Mouse (Mus musculus): ENCODE measurements at regions not wholly inside any gene's neighbourhood (a gene's known extent, or its start where the extent isn't known, plus 50 kb on each side); places are given as distances from the start of the nearest gene placed in this dataset.
"Not testable (repeated sequence)": the region's sequence is repeated elsewhere in the genome, so short reads cannot be mapped to it uniquely, and the experiment has no call there.

DNA sequence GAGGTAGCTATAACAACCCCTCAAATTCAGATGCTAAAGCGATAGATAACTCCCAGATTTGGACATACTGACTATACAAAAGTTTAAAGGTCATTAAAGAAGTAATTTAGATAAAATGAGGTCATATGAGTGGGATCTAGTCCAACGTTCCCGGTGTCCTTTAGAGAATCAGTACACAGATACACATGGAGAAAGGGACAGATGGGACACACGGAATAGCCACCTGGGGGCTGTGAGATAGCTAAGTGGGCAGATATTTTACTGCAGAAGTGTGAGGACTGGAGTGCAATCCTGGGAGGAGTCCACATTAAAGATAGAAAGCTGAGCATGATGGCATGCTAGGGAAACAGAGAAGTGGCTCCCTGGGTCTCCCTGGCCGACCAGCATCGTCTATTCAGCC is 164.1 kb upstream of the Castor2 start:
- DNase-seq (ENCODE audit: low spot score) = no peak

DNA sequence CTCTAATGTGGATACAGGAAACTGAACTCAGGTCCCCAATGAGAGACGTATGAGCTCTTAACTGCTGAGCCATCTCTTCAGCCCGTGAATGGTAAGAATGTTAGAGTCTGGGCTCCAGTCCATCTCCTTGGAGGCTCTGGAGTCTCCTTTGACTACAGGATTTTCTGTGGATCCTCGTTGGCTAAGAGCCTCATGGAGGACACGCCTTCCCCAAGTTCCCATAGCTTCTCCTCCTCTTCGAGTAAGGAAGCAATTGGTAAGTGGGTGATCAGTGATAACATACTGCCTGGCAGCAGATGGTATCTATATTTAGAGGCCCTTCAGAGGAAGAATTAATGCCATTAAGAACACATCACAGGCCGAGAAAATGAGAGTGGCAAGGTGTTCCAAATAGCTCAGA is 164.5 kb upstream of the Castor2 start:
- no peak for DNase-seq (ENCODE audit: low spot score)

DNA sequence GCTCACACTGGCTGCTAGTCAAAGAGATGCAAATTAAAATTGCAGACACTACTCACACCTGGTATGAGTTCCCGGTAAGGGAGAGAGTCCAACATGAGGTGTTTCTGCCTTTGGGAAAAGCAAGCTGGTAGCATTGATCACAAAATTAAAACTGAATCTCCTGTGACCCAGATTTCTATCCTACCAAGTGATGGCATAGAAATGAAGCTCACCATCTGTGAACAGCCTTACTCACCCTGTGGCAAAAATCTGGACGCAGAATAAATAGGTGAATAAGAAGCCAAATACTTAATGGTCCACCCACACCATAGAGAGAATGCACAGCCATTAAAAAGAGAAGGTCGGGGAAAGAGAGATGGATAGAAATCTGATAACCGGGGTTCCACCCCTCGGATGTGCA is 169.4 kb upstream of the Castor2 start:
- DNase-seq (ENCODE audit: low spot score) = no peak

DNA sequence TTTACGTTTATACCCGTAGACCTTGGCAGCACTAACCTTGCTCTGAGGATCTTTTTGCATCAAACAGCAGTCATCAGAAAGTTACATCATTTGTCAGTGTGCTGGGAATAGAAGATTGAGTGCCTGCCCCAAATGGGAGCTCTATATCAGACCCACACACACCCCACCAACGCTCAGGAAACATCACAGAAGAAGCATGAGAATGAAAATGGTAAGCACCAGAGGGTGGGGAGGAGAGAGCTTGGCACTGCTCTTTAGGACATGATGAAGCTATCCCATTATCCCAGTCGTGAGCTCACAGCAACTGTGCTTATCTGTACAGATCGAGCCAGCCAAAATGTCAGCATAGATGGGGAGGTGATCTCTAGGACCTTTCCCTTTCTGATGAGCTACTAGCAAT is 172.5 kb upstream of the Castor2 start:
- DNase-seq (ENCODE audit: low spot score) = no peak

DNA sequence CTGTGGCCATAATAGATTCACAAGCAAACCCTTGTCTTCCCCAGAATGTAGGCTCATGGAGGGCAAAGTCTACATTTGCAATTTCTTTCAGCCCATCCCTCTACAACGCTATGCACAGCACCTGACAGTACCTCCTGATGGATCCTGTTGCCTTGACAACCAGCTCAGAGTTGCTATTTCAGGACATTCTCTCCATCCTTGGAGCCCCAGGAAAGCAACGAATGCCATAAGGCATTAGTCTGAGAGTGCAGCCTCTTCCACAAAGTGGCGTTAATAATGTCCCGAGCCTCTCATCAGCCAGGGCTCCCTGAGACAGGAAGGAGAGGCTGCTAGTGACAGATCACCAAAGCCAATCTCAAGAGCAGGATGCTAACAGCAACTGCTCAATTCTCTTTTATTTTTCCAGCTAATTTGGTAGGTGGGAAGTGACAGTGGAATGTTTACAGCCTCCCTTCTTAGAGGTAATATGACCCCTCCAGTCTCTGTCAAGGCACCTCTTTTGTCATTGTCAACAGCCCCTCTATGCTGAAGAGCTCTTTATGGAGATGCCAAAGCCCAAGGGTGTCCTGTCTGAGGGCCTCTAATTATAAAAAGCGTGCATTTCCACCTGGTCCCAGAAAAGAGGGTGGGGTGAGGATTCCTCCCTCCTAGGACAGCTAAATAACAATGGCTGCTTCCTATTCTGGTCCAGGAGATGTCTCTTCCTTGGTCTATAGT is 174.2 kb upstream of the Castor2 start:
- DNase-seq (ENCODE audit: low spot score) = no peak

GRCm38 (mm10) chr5:133922181-133922580 is 177.3 kb upstream of the Castor2 start:
- DNase-seq (ENCODE audit: low spot score) = no peak

- DNase-seq (ENCODE audit: low spot score) = no peak
Observed at GRCm38 (mm10) chr5:133915734-133916550, 183.6 kb upstream of the Castor2 start.

DNA sequence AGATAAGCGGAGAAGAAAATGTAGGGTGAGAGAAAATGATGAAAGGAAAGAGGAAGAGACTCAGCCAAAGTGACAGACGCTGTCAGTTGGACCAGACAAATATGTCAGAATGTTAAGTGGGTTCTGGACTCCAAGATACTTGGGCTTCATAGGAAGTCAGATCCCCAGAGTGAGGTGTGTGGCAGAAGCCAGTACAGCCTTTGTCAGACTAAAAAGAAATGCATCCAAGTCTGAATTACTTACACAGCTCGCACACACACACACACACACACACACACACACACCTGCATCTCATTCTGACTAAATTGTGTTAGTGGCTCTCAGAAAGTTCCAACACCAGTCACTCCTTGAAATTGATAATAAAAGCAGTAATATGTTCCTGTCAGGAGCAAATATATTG is 192.1 kb upstream of the Castor2 start:
- DNase-seq (ENCODE audit: low spot score) = no peak

GRCm38 (mm10) chr5:133898025-133898598 is 201.4 kb upstream of the Castor2 start:
- DNase-seq (ENCODE audit: low spot score) = no peak

DNA sequence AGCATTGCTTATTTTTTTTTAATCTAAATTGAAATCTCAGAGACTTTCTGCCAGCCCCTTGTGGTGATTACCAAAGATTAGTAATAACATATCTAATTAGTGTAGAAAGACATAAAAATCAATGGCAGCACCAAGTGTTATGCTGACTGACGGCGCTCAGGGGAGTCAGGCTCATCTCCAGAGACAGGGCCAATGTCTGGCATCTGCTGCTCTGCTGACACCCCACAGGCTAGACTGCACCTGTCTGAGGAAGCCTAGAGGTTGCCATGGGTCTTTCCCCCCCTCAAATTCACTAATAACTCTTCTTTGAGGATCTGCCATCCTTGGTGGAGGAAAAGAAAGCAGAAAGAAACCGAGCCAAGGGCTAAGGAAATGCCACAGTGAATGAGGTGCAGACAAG is 208.8 kb upstream of the Castor2 start:
- DNase-seq (ENCODE audit: low spot score) = no peak

DNA sequence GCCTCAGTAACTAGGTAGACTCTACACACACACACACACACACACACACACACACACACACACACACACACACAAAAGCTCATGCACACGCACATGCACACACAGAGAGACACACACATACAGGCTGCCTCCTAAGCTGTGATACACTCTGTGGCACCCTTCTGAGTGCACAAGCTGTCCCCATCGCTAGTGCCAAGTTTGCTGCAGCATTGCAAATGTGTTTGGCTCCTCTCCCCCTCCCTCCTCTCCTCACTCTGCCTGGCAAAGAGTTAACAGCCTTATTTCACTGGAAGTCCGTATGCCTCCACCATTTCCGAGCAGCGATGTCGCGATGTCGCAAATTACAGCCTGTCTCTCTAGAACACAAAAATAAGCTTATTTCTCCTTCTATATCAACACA is 209.7 kb upstream of the Castor2 start:
- DNase-seq (ENCODE audit: low spot score) = no peak

DNA sequence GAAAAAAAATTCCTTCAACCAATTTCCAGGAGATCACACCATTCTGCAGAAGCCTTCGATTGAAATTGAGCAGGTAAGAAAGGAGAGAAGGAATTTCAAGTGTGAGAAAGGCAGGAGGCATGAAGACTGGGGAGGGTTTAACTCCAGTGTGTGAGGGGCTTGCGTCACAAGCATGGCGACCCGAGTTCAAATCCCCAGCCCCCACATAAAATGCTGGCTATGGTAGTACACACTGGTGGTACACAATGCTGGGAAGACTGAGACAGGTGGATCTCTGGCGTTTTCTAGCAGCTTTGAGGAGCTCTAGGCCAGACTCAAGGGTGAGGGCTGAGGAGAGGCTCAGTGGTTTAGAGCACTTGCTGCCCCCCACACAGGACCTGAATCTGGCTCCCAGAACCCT is 214.0 kb upstream of the Castor2 start:
- DNase-seq (ENCODE audit: low spot score) = no peak

- no peak for DNase-seq (ENCODE audit: low spot score)
Observed at GRCm38 (mm10) chr5:133885016-133885415, 214.5 kb upstream of the Castor2 start.

DNA sequence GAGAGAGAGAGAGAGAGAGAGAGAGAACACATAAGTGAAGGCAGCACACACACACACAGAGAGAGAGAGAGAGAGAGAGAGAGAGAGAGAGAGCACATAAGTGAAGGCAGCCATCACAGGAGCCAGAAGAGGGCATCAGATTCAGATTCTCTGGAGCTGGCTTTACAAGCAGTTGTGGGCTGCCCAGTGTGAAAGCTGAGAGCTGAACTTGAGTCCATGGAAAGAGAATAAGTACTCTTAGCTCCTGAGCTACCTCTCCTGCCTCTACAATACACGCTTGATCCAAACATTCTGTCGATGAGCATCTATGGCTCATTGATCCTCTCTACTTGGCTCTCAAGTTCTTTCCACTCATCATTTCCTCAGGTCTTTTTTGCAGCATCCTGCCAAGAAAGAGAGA is 214.9 kb upstream of the Castor2 start:
- no peak for DNase-seq (ENCODE audit: low spot score)

DNA sequence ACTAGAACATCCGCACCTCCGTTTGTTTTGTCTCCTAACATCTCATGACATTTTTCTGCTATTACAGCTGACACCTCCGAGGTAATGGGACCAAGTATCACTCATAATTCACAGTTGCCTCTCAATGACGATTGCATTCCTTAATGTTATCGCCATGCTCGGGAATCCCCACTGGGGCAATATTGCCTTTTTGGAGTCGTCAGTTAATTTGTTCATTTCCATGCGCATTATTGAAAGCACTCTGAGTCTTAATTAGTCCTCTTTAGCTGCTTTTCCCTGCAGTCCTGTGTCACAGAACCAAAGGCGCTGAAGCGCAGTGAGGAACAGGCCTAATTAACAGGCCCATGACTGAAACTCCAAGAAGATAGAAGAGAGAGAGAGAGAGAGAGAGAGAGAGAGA is 255.0 kb upstream of the Castor2 start:
- DNase-seq (ENCODE audit: low spot score) = no peak

DNA sequence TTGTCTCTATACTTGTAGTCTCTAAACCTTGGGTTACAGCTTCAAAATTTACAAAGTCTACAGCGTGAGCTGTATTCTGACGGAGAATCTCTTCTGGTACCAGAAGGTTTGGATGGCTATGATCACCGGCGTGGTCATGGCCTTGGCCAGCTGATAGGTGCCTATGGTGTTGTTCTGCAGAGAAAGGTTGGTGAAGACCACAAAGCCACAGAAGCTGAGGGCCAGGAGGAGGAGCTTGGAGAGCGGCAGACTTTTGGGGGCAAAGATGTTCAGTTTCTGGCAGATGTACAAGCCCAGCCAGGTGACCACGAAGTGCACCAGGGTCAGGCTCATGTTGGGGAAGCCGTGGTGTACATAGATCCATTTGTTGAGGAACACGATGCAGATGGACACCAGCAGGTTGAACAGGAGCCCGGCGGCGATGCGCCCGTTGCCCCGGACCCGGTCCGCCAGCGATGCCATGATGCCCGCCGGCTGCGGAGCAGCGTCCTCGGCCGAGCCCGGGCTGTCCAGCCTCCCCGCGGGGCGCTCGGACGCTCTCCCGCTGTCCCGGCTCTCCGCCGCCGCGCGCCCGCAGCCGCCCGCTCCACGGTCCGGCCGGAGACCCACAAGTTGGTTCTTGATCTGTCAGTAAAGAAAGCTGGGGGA is 257.3 kb upstream of the Castor2 start:
- DNase-seq (ENCODE audit: low spot score) = not testable (repeated sequence)

DNA sequence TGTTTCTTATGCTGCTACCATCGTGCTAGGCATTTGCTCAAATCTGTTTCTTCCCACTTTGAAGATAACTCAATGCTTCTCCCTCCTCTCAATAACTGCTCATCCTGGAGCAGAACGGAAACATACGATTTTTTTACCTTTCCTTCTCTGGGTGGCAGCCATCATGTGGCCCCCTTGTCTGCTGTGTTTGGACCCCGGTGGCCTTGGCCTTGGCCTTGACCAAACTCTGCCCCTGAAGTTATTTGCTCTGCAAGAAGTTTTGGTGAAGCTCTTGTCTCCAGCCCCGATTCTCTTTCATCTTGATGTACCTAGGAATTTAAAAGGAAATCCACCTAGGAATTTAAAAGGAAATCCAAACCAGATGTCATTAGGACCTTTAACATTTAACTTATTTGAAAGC is 261.2 kb upstream of the Castor2 start:
- no peak for DNase-seq (ENCODE audit: low spot score)

GRCm38 (mm10) chr5:133833217-133833616 is 266.3 kb upstream of the Castor2 start:
- no peak for DNase-seq (ENCODE audit: low spot score)

DNA sequence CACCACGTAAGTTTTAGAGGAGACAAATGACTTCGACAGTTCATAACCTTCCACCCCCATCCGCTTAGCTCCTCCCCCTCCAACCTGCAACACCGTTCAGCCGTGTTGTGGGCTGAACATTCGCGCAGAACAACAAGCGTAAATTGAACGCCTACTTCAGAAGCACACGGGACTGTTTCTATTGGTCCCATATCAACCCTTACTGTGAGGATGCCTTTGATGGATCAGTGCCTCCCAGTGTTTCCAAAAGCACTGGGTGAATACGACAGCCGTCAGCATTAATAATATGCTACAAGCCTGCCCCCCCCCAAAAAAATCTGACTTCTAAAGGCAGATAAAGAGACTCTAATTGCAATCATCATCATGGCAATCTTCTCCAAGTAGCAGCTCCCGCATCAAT is 271.3 kb upstream of the Castor2 start:
- no peak for DNase-seq (ENCODE audit: low spot score)

DNA sequence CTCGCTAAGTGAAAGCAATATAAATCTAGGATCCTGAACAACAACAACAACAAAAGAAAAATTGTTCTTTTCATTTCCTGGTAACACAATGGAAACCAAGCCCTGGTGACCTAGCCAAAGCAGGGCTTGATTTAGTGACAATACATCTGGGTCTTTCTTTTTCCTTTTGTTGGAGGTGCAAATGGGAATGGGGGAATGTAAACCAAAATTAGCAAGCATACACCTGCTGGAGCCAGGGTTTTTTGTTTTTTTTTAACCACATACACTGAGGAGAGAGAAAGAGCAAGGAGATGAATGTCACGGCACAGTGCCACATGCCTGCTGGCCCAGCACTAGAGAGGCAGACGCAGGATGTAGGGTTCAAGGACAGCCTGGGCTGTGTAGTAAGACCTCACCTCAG is 275.6 kb upstream of the Castor2 start:
- DNase-seq (ENCODE audit: low spot score) = no peak

GRCm38 (mm10) chr5:133821273-133821672 is 278.2 kb upstream of the Castor2 start:
- no peak for DNase-seq (ENCODE audit: low spot score)

DNA sequence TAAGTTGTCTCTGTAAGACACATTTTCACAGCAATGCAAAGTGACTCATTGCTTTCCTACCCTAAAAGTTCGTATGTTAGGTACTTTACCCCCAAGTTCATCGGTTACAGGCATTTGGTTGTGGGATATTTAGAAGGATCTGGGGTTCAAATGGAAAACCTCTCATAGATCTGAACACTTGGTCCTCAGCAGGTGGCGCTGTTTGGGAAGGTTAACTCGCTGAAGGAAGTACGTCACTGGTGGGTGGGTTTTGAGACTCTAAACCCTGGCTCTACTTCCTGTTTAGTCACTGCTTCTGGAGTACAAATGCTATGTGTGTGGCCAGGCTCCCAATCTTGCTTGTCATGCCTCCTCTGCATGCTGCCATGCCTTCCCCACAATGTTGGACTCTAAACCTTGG is 284.0 kb upstream of the Castor2 start:
- no peak for DNase-seq (ENCODE audit: low spot score)

DNA sequence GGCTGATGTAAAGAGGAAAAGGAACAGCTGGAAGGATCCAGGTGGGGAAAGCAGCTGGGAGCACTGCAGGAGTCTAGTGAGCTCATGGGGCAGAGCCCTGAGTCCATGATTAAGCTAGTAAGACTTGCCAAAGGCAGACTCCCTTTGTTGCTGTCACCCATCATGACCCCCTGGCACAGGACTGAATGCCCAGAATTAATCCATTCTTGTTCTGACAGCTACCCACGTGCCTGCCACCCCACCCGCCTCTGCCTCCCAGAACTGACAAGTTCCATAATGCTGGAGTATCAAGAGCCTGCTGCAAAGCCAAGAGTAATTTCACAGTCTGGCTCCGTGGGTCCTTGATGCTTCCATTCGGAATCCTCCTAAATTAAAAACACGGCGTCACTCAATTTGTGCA is 285.1 kb upstream of the Castor2 start:
- no peak for DNase-seq (ENCODE audit: low spot score)

Data from adipocyte (in vitro differentiated cells).